Mouse (Mus musculus) naive thymus-derived CD4-positive, alpha-beta T cell, adult 5 months (primary cell): ENCODE data around the gene Ddx50. TPM values are rescaled to one million over a fixed set of nuclear protein-coding genes. Genes with fewer than 3 reads are reported as not detected.

Source experiments
- polyA plus RNA-seq: library from polyadenylated mRNA; unstranded; fragments of 100-300 nt; shearing (Covaris generic); gene quantifications from one replicate; pipeline ENCODE4 v1.2.1, GENCODE M21; 2017

The Ddx50 gene
- 186 TPM for polyA plus RNA-seq

DNA sequence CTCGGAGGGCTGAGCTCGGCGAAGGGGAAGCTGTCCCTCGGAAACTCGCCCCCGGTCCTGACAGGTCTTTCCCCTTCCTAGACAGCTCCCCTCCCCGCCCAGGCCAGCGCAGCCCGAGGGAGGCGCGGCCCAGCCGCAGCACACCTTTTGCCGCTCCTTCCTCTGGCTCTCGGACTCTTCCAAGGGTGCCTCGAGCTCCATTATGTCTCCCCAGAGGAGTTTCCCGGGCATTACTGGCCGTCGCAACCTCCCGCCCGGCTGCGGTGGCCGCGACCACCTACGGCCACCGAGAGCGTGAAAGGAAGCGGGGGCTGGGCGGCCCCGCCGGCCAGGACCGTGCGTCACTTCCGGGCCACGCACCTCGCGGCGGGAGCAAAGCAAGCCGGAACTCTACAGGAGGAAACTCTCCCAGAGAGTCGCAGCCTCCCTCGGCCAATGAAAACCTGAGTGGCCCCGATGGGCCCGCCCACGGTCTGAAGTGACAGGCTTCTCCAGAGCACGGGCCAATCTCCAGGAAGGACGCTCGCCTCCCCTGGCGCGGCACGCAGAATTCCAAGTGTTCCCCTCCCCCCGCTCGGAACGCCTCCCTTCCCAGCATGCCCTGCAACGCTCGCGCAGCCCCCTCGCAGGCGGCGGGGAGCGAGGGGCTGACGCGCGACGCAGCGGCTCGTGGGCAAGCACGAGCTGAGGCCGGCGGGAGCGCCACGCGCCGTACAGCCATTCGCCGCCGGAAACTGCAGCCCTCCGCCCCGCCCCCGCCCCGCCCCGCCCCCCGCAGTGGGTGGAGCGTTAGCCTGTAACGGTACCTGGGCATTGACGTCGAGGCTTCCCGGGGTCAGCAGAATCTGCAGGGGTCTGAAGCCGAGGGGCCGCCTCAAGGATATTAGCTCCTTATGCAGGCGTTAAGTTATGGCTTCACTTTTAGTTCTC, at the start of gene Ddx50:
TSS of gene Ddx50 (minus strand) at position 338 of the 930 bp plus-strand sequence.

DNA sequence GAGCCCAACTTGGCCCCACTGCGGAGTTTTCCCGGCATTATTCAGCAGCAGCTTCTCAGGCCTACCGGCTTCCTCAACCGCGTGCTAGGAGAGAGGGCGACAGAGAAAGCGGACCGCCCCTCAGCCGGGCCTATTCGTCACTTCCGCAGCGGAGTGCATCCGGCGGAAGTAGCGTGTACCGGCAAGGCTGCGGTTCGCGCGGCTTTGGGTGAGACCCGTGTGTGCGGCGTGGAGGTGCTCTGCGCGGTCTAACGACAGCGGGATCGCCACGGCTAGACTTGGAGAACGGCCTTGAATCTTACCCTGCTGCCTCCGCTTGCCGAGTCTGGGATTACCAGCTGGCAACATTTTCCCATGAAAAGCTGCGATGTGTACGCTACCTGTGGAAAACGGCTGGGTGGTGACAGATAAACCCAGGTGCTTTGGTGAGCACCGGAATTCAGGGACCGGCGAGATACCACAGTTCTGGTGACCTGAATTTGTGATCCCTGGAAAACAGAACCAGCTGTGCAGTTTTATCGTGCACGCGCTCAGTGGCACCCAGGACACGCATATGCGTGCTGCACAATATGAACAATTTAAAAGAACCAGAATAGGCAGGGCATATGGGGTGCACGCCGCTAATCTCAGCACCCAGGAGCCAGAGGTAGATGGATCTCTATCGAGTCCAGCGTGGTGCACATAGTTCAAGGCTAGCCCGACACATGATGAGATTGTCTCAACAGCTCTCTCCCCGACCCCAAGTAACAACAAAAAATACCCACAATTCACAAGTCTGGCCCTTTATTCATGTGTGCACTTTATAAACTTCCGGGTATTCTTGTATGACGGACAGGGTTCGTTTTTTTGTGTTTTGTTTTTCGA, 48.6 kb downstream of the Ddx50 start, which contains the start of gene Ddx21:
TSS of gene Ddx21 (minus strand) at position 105 of the 864 bp plus-strand sequence.

DNA sequence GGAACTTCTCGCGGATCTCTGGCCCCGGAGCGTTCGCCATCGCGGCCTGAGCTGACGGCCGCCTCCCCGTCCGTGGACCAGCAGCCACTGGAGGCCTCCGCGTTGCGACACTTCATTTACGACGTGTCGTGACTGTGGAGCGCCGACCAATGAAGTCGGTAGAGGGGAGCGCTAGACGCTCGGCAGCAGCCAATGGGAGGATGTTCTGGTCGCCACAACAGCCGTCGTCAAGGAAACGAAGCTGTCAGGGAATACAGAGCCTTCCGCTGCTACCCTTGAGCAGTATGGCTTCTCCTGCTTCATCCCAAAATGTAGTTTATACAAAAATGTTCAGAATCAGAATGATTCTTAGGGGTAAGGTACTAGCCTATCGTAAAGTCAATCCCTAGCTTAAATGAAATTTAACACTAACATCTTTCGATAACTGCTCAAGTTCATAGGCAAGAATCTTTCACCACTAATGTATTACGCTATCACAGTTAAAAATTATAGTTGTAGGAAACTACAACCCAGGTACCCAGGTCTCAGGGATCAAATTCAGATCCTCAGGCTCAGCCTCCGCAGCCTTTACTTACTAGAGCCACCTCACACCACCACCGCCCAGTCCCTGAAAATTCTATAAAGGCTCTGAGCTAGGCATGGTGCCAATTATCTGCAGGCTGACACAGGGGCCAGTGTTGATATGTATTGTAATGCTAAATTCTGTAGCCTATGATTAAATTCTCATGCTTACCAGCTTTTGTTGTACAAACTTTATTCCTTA, 72.5 kb downstream of the Ddx50 start, which contains the start of gene Kif1bp:
TSS of gene Kif1bp (minus strand) at position 120 of the 763 bp plus-strand sequence.

Other genes with a start within 250 kb of the Ddx50 start
- gene Hkdc1, start 228.7 kb downstream of the Ddx50 start, polyA plus RNA-seq: not detected
- 0.39 TPM for gene 4930507D05Rik, start 201.7 kb downstream of the Ddx50 start, polyA plus RNA-seq
- 23.0 TPM for gene Supv3l1, start 201.5 kb downstream of the Ddx50 start, polyA plus RNA-seq
- gene Vps26a, start 164.4 kb downstream of the Ddx50 start, polyA plus RNA-seq: 55.5 TPM
- gene Srgn, start 123.8 kb downstream of the Ddx50 start, polyA plus RNA-seq: 1,308 TPM
- gene Kif1bp, start 72.8 kb downstream of the Ddx50 start, polyA plus RNA-seq: 28.4 TPM
- 62.1 TPM for gene Ddx21, start 48.9 kb downstream of the Ddx50 start, polyA plus RNA-seq
- gene Stox1, start 74.9 kb upstream of the Ddx50 start, polyA plus RNA-seq: 0.52 TPM
- gene Ccar1, start 141.1 kb upstream of the Ddx50 start, polyA plus RNA-seq: 150 TPM